7 mouse cellular contexts compared by ENCODE assay signal in the genomic region with DNA sequence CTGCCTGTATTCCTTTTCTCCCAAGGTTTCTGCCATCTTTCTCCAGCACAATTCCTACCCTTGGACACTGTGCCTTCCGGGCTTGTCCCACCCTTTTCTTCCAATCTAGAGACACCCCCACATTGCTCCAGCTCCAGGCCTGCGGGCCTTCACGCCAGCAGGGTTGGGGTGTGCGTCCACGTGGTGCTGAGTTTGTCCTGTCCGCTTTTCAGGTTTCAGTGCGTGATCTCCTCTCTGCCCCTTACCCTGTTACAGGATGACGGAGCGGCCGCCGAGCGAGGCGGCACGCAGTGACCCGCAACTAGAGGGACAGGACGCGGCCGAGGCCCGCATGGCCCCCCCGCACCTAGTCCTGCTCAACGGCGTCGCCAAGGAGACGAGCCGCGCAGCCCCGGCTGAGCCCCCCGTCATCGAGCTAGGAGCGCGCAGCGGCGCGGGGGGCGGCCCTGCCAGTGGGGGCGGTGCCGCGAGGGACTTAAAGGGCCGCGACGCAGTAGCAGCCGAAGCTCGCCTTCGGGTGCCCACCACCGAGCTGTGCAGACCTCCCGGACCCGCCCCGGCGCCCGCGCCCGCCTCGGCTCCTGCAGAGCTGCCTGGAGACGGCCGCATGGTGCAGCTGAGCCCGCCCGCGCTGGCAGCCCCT. TPM values are rescaled to one million over a fixed set of nuclear protein-coding genes. Genes with fewer than 3 reads are reported as not detected.
DNase-seq lines count a peak whose midpoint lies in the region; ATAC-seq and TF ChIP-seq lines count a peak whose summit lies in the region.

No protein-coding gene starts in this region.

- H3K9me3 ChIP-seq in heart, embryonic 13.5 days: no peaks in the 10 kb centered on the region
- no peaks in the 10 kb centered on the region for H3K9me3 ChIP-seq in limb, embryonic 10.5 days (replicated peaks)
- H3K9me3 ChIP-seq in midbrain, embryonic 11.5 days (ENCODE audit: control insufficient read depth, low read length): no peaks in the 10 kb centered on the region

- peak; percentile 28 for DNase-seq in spleen, adult 12 weeks (ENCODE audit: low spot score)
- no peak for DNase-seq in spleen, postnatal 36 days (ENCODE audit: low spot score in 2 of 2)
- peak; percentile 79 for DNase-seq in limb, embryonic 10.5 days (ENCODE audit: low spot score)
- DNase-seq in midbrain, embryonic 11.5 days (ENCODE audit: low spot score, missing footprints): peak; percentile 94
- peak; percentile 14 for DNase-seq in testis, postnatal 14 days (ENCODE audit: low spot score)

- peak overlapping the region; percentile 96 for H3K4me2 ChIP-seq in heart, embryonic 13.5 days
- H3K4me2 ChIP-seq in midbrain, embryonic 11.5 days: peak overlapping the region; percentile 70

- H3K4me1 ChIP-seq in bone marrow macrophage, adult 2 months (ENCODE audit: control insufficient read depth, insufficient read depth, low read length): peaks cover 15% of the 10 kb centered on the region
- H3K4me1 ChIP-seq in heart, embryonic 13.5 days: peaks cover 24% of the 10 kb centered on the region
- peaks cover 20% of the 10 kb centered on the region for H3K4me1 ChIP-seq in limb, embryonic 10.5 days
- peaks cover 10% of the 10 kb centered on the region for H3K4me1 ChIP-seq in midbrain, embryonic 11.5 days (ENCODE audit: control insufficient read depth, insufficient read depth, low read length)

- H3K4me3 ChIP-seq in bone marrow macrophage, adult 2 months (ENCODE audit: insufficient read depth, low read length): peak overlapping the region; percentile 80
- H3K4me3 ChIP-seq in heart, embryonic 13.5 days: peak overlapping the region; percentile 66
- H3K4me3 ChIP-seq in limb, embryonic 10.5 days: peak overlapping the region; percentile 61
- H3K4me3 ChIP-seq in midbrain, embryonic 11.5 days (ENCODE audit: low read depth, low read length): peak overlapping the region; percentile 40

- TF ChIP-seq CTCF in bone marrow macrophage, adult 2 months (IDR thresholded peaks at IDR 0.05; ENCODE audit: low read depth, low read length): no peak

- peak; percentile 79 for ATAC-seq in heart, embryonic 13.5 days (ENCODE audit: extremely low read depth, insufficient number of reproducible peaks, low FRiP score, low TSS enrichment)
- ATAC-seq in midbrain, embryonic 11.5 days (ENCODE audit: low FRiP score): peak; percentile 86

- H3K27me3 ChIP-seq in heart, embryonic 13.5 days (replicated peaks): peaks cover 99% of the 10 kb centered on the region
- peaks cover 100% of the 10 kb centered on the region for H3K27me3 ChIP-seq in limb, embryonic 10.5 days (ENCODE audit: low read depth, poor library complexity, severe bottlenecking)
- H3K27me3 ChIP-seq in midbrain, embryonic 11.5 days (ENCODE audit: control insufficient read depth, insufficient read depth, low read length): peaks cover 81% of the 10 kb centered on the region

- under 1% methylated on average over 58 of the region's 58 CpGs for WGBS in heart, embryonic 13.5 days
- WGBS in limb, embryonic 10.5 days: under 1% methylated on average over 58 of the region's 58 CpGs
- under 1% methylated on average over 40 of the region's 58 CpGs for WGBS in midbrain, embryonic 11.5 days

- peak overlapping the region; percentile 82 for H3K9ac ChIP-seq in heart, embryonic 13.5 days
- H3K9ac ChIP-seq in midbrain, embryonic 11.5 days (ENCODE audit: low read length): peak overlapping the region; percentile 56

- TF ChIP-seq POLR2A in bone marrow macrophage, adult 2 months (IDR thresholded peaks at IDR 0.05; ENCODE audit: borderline replicate concordance, low read depth, low read length): no peak

- H3K36me3 ChIP-seq in heart, embryonic 13.5 days: peaks cover under 1% of the 10 kb centered on the region; the same call in 1 of the 2 replicates
- H3K36me3 ChIP-seq in limb, embryonic 10.5 days: no peaks in the 10 kb centered on the region
- H3K36me3 ChIP-seq in midbrain, embryonic 11.5 days (ENCODE audit: control insufficient read depth, insufficient read depth, low read length): no peaks in the 10 kb centered on the region

- peak overlapping the region; percentile 44; the same call in 1 of the 2 replicates for H3K27ac ChIP-seq in bone marrow macrophage, adult 2 months (ENCODE audit: insufficient read depth, low read depth, low read length)
- H3K27ac ChIP-seq in heart, embryonic 13.5 days (replicated peaks): peak overlapping the region; percentile 66
- peak overlapping the region; percentile 62 for H3K27ac ChIP-seq in limb, embryonic 10.5 days
- H3K27ac ChIP-seq in midbrain, embryonic 11.5 days (ENCODE audit: low read depth, low read length): no peak overlapping the region

RNA-seq across cellular contexts. Expression of a gene that starts 6.8 kb away (rescaled TPM):
- 4.1 and 4.4 TPM in 2 replicates for polyA plus RNA-seq in bone marrow macrophage, adult 2 months (2012; ENCODE audit: insufficient read depth, insufficient read length, missing spikeins)
- 5.4 and 8.4 TPM in 2 replicates for polyA plus RNA-seq in heart, embryonic 13.5 days (2015; fragmentation: Nextera tagmentation; extraction: Ambion mirVana)
- polyA plus RNA-seq in limb, embryonic 10.5 days (2016; fragmentation: Nextera tagmentation; extraction: Ambion mirVana): 1.7 TPM in 2 replicates
- 18.4 and 19.8 TPM in 2 replicates for polyA plus RNA-seq in midbrain, embryonic 11.5 days (2014; fragmentation: Nextera tagmentation; extraction: Ambion mirVana)

RNA-seq across cellular contexts. Expression of a gene that starts 25.5 kb away (rescaled TPM):
- 1.5 and 2.0 TPM in 2 replicates for polyA plus RNA-seq in bone marrow macrophage, adult 2 months (2012; ENCODE audit: insufficient read depth, insufficient read length, missing spikeins)
- 23.4 and 42.7 TPM in 2 replicates for polyA plus RNA-seq in heart, embryonic 13.5 days (2015; fragmentation: Nextera tagmentation; extraction: Ambion mirVana)
- 6.8 and 9.0 TPM in 2 replicates for polyA plus RNA-seq in limb, embryonic 10.5 days (2016; fragmentation: Nextera tagmentation; extraction: Ambion mirVana)
- 14.6 and 16.6 TPM in 2 replicates for polyA plus RNA-seq in midbrain, embryonic 11.5 days (2014; fragmentation: Nextera tagmentation; extraction: Ambion mirVana)

Comparison
In these comparisons a context has a peak if more than half of its experiments do, and no peak if none do; other contexts are left out.
1. DNase-seq: peak in spleen, adult 12 weeks (single experiment), limb, embryonic 10.5 days (single experiment), midbrain, embryonic 11.5 days (single experiment) and testis, postnatal 14 days (single experiment); none in spleen, postnatal 36 days (0 of 2).
2. Peak in every context shown above with its lines, with median percentiles within 50 percentile points of each other: H3K4me3 ChIP-seq.